Mouse (Mus musculus): ENCODE measurements around the gene Rabl2. TPM values are rescaled to one million over a fixed set of nuclear protein-coding genes. Genes with fewer than 3 reads are reported as not detected.
A peak's percentile ranks its signal among the peaks of the same experiment; 100 is the strongest.

The Rabl2 gene
- total RNA-seq (2015; ENCODE audit: low replicate concordance) (0.84 and 5.0 TPM in 2 replicates), total RNA-seq (2017; ENCODE audit: low replicate concordance) (4.5 and 5.6 TPM in 2 replicates)

- peak; percentile 71 for ATAC-seq (replicated peaks; ENCODE audit: low FRiP score, poor library complexity, severe bottlenecking)
Measured at GRCm38 (mm10) chr15:89591723-89592455, at the start of gene Rabl2. TSS of gene Rabl2 (minus strand) at chr15:89591923.

- ATAC-seq (replicated peaks; ENCODE audit: low FRiP score, poor library complexity, severe bottlenecking) = peak; percentile 65
Measured at GRCm38 (mm10) chr15:89623626-89623959, 31.9 kb upstream of the Rabl2 start.

- no peak for ATAC-seq (replicated peaks; ENCODE audit: low FRiP score, poor library complexity, severe bottlenecking)
Measured at GRCm38 (mm10) chr15:89622959-89623625, 31.4 kb upstream of the Rabl2 start.

- ATAC-seq (replicated peaks; ENCODE audit: low FRiP score, poor library complexity, severe bottlenecking) = no peak
Measured at GRCm38 (mm10) chr15:89622312-89622958, 30.7 kb upstream of the Rabl2 start.

GRCm38 (mm10) chr15:89607888-89608287, 16.2 kb upstream of the Rabl2 start:
- no peak for ATAC-seq (replicated peaks; ENCODE audit: low FRiP score, poor library complexity, severe bottlenecking)

GRCm38 (mm10) chr15:89607480-89607879, 15.8 kb upstream of the Rabl2 start:
- ATAC-seq (replicated peaks; ENCODE audit: low FRiP score, poor library complexity, severe bottlenecking) = no peak

GRCm38 (mm10) chr15:89605822-89606570, 14.3 kb upstream of the Rabl2 start:
- no peak for ATAC-seq (replicated peaks; ENCODE audit: low FRiP score, poor library complexity, severe bottlenecking)

GRCm38 (mm10) chr15:89592548-89592947, 825 bp upstream of the Rabl2 start:
- ATAC-seq (replicated peaks; ENCODE audit: low FRiP score, poor library complexity, severe bottlenecking) = no peak

- ATAC-seq (replicated peaks; ENCODE audit: low FRiP score, poor library complexity, severe bottlenecking) = 0 out of 2 replicates have a peak, but pooled peaks have one; percentile 32
Measured at GRCm38 (mm10) chr15:89591317-89591716, 406 bp downstream of the Rabl2 start.

- no peak for ATAC-seq (replicated peaks; ENCODE audit: low FRiP score, poor library complexity, severe bottlenecking)
Measured at GRCm38 (mm10) chr15:89589146-89589545, 2.6 kb downstream of the Rabl2 start.

- no peak for ATAC-seq (replicated peaks; ENCODE audit: low FRiP score, poor library complexity, severe bottlenecking)
Measured at GRCm38 (mm10) chr15:89585631-89586030, 6.1 kb downstream of the Rabl2 start.

GRCm38 (mm10) chr15:89585101-89585500, 6.6 kb downstream of the Rabl2 start:
- ATAC-seq (replicated peaks; ENCODE audit: low FRiP score, poor library complexity, severe bottlenecking) = no peak

GRCm38 (mm10) chr15:89582494-89582893, 9.2 kb downstream of the Rabl2 start:
- no peak for ATAC-seq (replicated peaks; ENCODE audit: low FRiP score, poor library complexity, severe bottlenecking)

GRCm38 (mm10) chr15:89572147-89572546, 19.6 kb downstream of the Rabl2 start:
- no peak for ATAC-seq (replicated peaks; ENCODE audit: low FRiP score, poor library complexity, severe bottlenecking)

- ATAC-seq (replicated peaks; ENCODE audit: low FRiP score, poor library complexity, severe bottlenecking) = no peak
Measured at GRCm38 (mm10) chr15:89568114-89568513, 23.6 kb downstream of the Rabl2 start, which contains the start of gene Acr. TSS of gene Acr (plus strand) at chr15:89568326.

- ATAC-seq (replicated peaks; ENCODE audit: low FRiP score, poor library complexity, severe bottlenecking) = no peak
Measured at GRCm38 (mm10) chr15:89559202-89559731, 32.5 kb downstream of the Rabl2 start.

- ATAC-seq (replicated peaks; ENCODE audit: low FRiP score, poor library complexity, severe bottlenecking) = no peak
Measured at GRCm38 (mm10) chr15:89557996-89558390, 33.7 kb downstream of the Rabl2 start.

GRCm38 (mm10) chr15:89557179-89557995, 34.3 kb downstream of the Rabl2 start:
- no peak for ATAC-seq (replicated peaks; ENCODE audit: low FRiP score, poor library complexity, severe bottlenecking)
